Mouse (Mus musculus) common myeloid progenitor, adult 5-6 weeks (primary cell): ENCODE measurements at regions not wholly inside any gene's neighbourhood (a gene's known extent, or its start where the extent isn't known, plus 50 kb on each side); places are given as distances from the start of the nearest gene placed in this dataset.

Experiments
- ATAC-seq: replicated peaks from 2 replicates; pipeline ENCODE4 v1.8.0; 2016; ENCODE audit warnings: low read depth, mild to moderate bottlenecking, moderate TSS enrichment, inconsistent platforms; ENCODE audit not compliant: poor library complexity, severe bottlenecking

DNA sequence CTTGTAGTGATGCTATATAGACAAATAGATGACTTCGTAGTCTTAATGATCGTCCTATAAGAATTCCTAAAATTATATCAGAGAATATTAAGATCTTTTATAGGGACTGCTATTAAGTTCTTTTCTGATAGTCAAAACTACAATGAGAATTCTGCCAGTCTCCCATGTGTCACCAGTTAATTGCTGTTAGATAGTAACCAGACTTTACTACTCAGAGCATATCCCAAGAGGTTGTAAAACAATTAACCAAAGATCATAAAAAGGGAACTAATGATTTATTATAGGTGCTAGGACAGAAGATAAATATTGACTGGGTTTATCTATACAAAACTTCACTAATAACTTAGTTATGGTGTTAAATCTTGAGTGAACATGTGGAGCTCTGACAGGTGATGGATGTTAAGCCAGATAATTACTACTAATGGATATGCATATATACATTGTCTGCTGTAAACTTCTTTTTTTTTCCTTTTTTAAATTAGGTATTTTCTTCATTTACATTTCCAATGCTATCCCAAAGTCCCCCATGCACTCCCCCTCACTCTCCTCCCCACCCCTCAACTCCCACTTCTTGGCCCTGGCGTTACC lies 615.5 kb downstream of the Prdm13 start:
- ATAC-seq = no peak
